Mouse (Mus musculus) kidney, postnatal 10 days (tissue): ENCODE measurements around the gene Platr17.

ENCODE experiments used
- DNase-seq: peaks from one replicate; pipeline ENCODE4 v3.0.0; 2021; ENCODE audit warnings: mixed read lengths

Platr17 gene

GRCm38 (mm10) chr17:33920282-33921097 is 15.6 kb downstream of the Platr17 start:
- peak; percentile 93 for DNase-seq

GRCm38 (mm10) chr17:33921361-33921760 is 16.4 kb downstream of the Platr17 start:
- no peak for DNase-seq

- peak; percentile 63 for DNase-seq
These were observed 19.8 kb downstream of the Platr17 start for GRCm38 (mm10) chr17:33924577-33925283.

GRCm38 (mm10) chr17:33925406-33926116 is 20.6 kb downstream of the Platr17 start:
- peak; percentile 27 for DNase-seq

- DNase-seq = peak; percentile 57
These were observed 21.4 kb downstream of the Platr17 start for GRCm38 (mm10) chr17:33926207-33926932.

- DNase-seq = peak; percentile 9
These were observed 23.5 kb downstream of the Platr17 start for GRCm38 (mm10) chr17:33928251-33928947.

GRCm38 (mm10) chr17:33929371-33930279 is 24.7 kb downstream of the Platr17 start, which contains the start of gene Rgl2:
Gene Rgl2, plus strand, starts transcription at chr17:33929543.
- peak; percentile 96 for DNase-seq

GRCm38 (mm10) chr17:33930280-33931158 is 25.6 kb downstream of the Platr17 start:
- peak; percentile 67 for DNase-seq

GRCm38 (mm10) chr17:33931159-33931866 is 26.4 kb downstream of the Platr17 start:
- DNase-seq = no peak

GRCm38 (mm10) chr17:33931947-33932346 is 27.0 kb downstream of the Platr17 start:
- peak; percentile 17 for DNase-seq

- peak; percentile 16 for DNase-seq
These were observed 27.5 kb downstream of the Platr17 start for GRCm38 (mm10) chr17:33932448-33932847.

GRCm38 (mm10) chr17:33932970-33933369 is 28.0 kb downstream of the Platr17 start:
- peak; percentile 19 for DNase-seq

- DNase-seq = no peak
These were observed 30.6 kb downstream of the Platr17 start for GRCm38 (mm10) chr17:33935422-33936055.

GRCm38 (mm10) chr17:33936993-33937392 is 32.1 kb downstream of the Platr17 start:
- no peak for DNase-seq

GRCm38 (mm10) chr17:33938783-33939182 is 33.8 kb downstream of the Platr17 start:
- peak; percentile 27 for DNase-seq

- peak; percentile 91 for DNase-seq
These were observed 35.4 kb downstream of the Platr17 start, which contains the start of the genes Pfdn6 and Wdr46 for GRCm38 (mm10) chr17:33940206-33940805. Gene Pfdn6, minus strand, starts transcription at chr17:33940343. Gene Wdr46, plus strand, starts transcription at chr17:33940660.

GRCm38 (mm10) chr17:33940981-33941380 is 36.0 kb downstream of the Platr17 start:
- peak; percentile 57 for DNase-seq

GRCm38 (mm10) chr17:33941381-33941780 is 36.4 kb downstream of the Platr17 start:
- DNase-seq = no peak
